Mouse (Mus musculus) NIH3T3 (cell line): ENCODE measurements around the gene Fam228b.
"Not testable (repeated sequence)": the region's sequence is repeated elsewhere in the genome, so short reads cannot be mapped to it uniquely, and the experiment has no call there.

ENCODE experiments used
- DNase-seq: peaks from one replicate; pipeline ENCODE4 v3.0.0-alpha.2; 2012; ENCODE audit warnings: low read depth

The Fam228b gene

GRCm38 (mm10) chr12:4740823-4741222 is 28.2 kb downstream of the Fam228b start:
- DNase-seq: no peak

GRCm38 (mm10) chr12:4738031-4738576 is 31.0 kb downstream of the Fam228b start, which contains the start of gene Fam228a:
Gene Fam228a (minus strand): TSS chr12:4738430.
- no peak for DNase-seq

GRCm38 (mm10) chr12:4732332-4732731 is 36.7 kb downstream of the Fam228b start:
- no peak for DNase-seq

- no peak for DNase-seq
Observed at GRCm38 (mm10) chr12:4731629-4732028, 37.4 kb downstream of the Fam228b start.

GRCm38 (mm10) chr12:4729165-4729564 is 39.9 kb downstream of the Fam228b start:
- DNase-seq: peak; percentile 10

- peak; percentile 18 for DNase-seq
Observed at GRCm38 (mm10) chr12:4719762-4720754, 49.0 kb downstream of the Fam228b start.

GRCm38 (mm10) chr12:4719066-4719761 is 49.9 kb downstream of the Fam228b start:
- DNase-seq: no peak

- DNase-seq: no peak
Observed at GRCm38 (mm10) chr12:4717417-4717816, 51.6 kb downstream of the Fam228b start.

- no peak for DNase-seq
Observed at GRCm38 (mm10) chr12:4715606-4716005, 53.5 kb downstream of the Fam228b start.

- DNase-seq: no peak
Observed at GRCm38 (mm10) chr12:4713361-4713760, 55.7 kb downstream of the Fam228b start.

GRCm38 (mm10) chr12:4709926-4710325 is 59.1 kb downstream of the Fam228b start:
- DNase-seq: no peak

GRCm38 (mm10) chr12:4708881-4709604 is 60.0 kb downstream of the Fam228b start:
- no peak for DNase-seq

GRCm38 (mm10) chr12:4708296-4708695 is 60.8 kb downstream of the Fam228b start:
- DNase-seq: no peak

GRCm38 (mm10) chr12:4707488-4708017 is 61.5 kb downstream of the Fam228b start:
- DNase-seq: no peak

- DNase-seq: no peak
Observed at GRCm38 (mm10) chr12:4706901-4707300, 62.2 kb downstream of the Fam228b start.

- no peak for DNase-seq
Observed at GRCm38 (mm10) chr12:4706175-4706574, 62.9 kb downstream of the Fam228b start.

- not testable (repeated sequence) for DNase-seq
Observed at GRCm38 (mm10) chr12:4705626-4706025, 63.4 kb downstream of the Fam228b start.

GRCm38 (mm10) chr12:4694534-4694933 is 74.5 kb downstream of the Fam228b start:
- no peak for DNase-seq

GRCm38 (mm10) chr12:4691193-4691592 is 77.9 kb downstream of the Fam228b start:
- DNase-seq: no peak
